In the genomic region with DNA sequence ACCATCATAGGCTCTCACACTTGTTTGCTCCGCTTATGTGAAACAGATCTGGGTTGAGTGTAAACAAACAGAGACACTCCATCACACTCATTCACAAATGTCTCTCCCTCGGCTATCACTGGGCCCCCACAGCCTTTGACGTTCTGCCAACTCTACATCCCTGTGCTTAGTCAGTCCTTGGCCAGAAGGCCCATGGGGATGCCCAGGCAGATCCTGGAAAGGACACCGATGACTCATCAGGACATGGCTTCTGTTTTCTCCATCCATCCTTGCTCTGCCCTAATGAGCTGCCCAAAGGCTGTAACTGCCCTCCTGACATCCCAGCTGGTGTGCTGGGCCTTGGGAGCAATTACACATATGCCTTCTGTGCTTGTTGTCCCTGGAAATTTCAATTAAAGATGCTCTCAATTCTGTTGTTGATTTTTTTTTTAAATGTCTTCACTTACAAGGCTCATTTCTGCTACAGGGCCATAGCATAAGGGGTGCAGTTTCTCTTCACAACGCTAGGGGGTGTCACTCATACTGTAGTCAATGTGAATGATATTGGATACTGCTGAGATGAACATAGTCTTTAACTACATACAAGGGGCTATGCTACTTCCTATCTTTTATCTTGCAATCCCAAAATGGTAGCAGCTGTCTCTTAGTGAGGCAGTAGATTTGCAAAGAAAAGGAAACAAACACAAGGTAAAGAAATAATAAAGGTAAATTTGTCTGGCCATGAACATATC, we compare ENCODE assay signal across 11 mouse cellular contexts. TPM values are rescaled to one million over a fixed set of nuclear protein-coding genes. Genes with fewer than 3 reads are reported as not detected.
A peak's percentile ranks its signal among the peaks of the same experiment; 100 is the strongest.
DNase-seq lines count a peak whose midpoint lies in the region; ATAC-seq and TF ChIP-seq lines count a peak whose summit lies in the region.
"Had no signal": no experiment of that assay in that cellular context is flagged by ENCODE, and none has a peak within 500 bp of the region (broad histone marks: within the 10 kb centered on the region; RNA-seq: fewer than 3 reads in every experiment).

No protein-coding gene starts in this region.

- ATAC-seq in neural tube, embryonic 15.5 days (ENCODE audit: low FRiP score) = no peak
- no peak for ATAC-seq in erythroblast, adult 5-6 weeks (replicated peaks; ENCODE audit: low FRiP score, poor library complexity, severe bottlenecking)

- no peaks in the 10 kb centered on the region for H3K27me3 ChIP-seq in neural tube, embryonic 15.5 days (replicated peaks)
- H3K27me3 ChIP-seq: limb, embryonic 15.5 days; stomach, embryonic 15.5 days had no signal

- no peaks in the 10 kb centered on the region for H3K4me1 ChIP-seq in neural tube, embryonic 15.5 days
- H3K4me1 ChIP-seq: limb, embryonic 15.5 days; stomach, embryonic 15.5 days had no signal

- H3K27ac ChIP-seq in gastrocnemius, adult 2 months = no peak overlapping the region
- no peak overlapping the region for H3K27ac ChIP-seq in neural tube, embryonic 15.5 days (replicated peaks)
- H3K27ac ChIP-seq: limb, embryonic 15.5 days; stomach, embryonic 15.5 days had no signal

- no peaks in the 10 kb centered on the region for H3K9me3 ChIP-seq in neural tube, embryonic 15.5 days (replicated peaks)
- H3K9me3 ChIP-seq: limb, embryonic 15.5 days; stomach, embryonic 15.5 days had no signal

- 59% methylated on average over 5 of the region's 5 CpGs for WGBS in neural tube, embryonic 15.5 days

- H3K9ac ChIP-seq in neural tube, embryonic 15.5 days (replicated peaks) = no peak overlapping the region
- H3K9ac ChIP-seq: limb, embryonic 15.5 days; stomach, embryonic 15.5 days had no signal

- DNase-seq in gastrocnemius, adult 2 months = no peak
- no peak for DNase-seq in gastrocnemius, adult 18-20 months (ENCODE audit: low spot score)
- DNase-seq in retina, adult 2 months (ENCODE audit: low read depth, low spot score) = peak; percentile 8
- DNase-seq in retina, embryonic 14.5 days (ENCODE audit: low spot score) = no peak
- peak; percentile 91 to 95 for DNase-seq in cerebellum, adult 18-20 months
- no peak for DNase-seq in urinary bladder, postnatal 36 days (ENCODE audit: low spot score in 2 of 2)

- intact Hi-C loops in gastrocnemius, adult 2 months (cut with DNase I) = no loop called here

- H3K4me2 ChIP-seq in neural tube, embryonic 15.5 days = no peak overlapping the region
- H3K4me2 ChIP-seq: limb, embryonic 15.5 days; stomach, embryonic 15.5 days had no signal

- no peaks in the 10 kb centered on the region for H3K36me3 ChIP-seq in neural tube, embryonic 15.5 days
- H3K36me3 ChIP-seq: limb, embryonic 15.5 days; stomach, embryonic 15.5 days had no signal

- H3K4me3 ChIP-seq in gastrocnemius, adult 2 months = no peak overlapping the region
- H3K4me3 ChIP-seq in neural tube, embryonic 15.5 days (replicated peaks) = no peak overlapping the region
- H3K4me3 ChIP-seq: limb, embryonic 15.5 days; stomach, embryonic 15.5 days had no signal

- 0 out of 2 replicates have a peak, but pooled peaks have one; percentile 1 for TF ChIP-seq CTCF in gastrocnemius, adult 2 months (IDR thresholded peaks at IDR 0.05)

RNA-seq across cellular contexts. Expression of a gene that starts 45.5 kb away (rescaled TPM):
- 1 to 10 TPM in 1 of 2 experiments, under 1 TPM in 1; 0.38 to 1.1 TPM for total RNA-seq in gastrocnemius, adult 2 months (2021)
- total RNA-seq in gastrocnemius, adult 18-20 months (2021) = under 1 TPM; 0.11 to 0.45 TPM
- 24.9 and 27.0 TPM in 2 replicates for polyA plus RNA-seq in neural tube, embryonic 15.5 days (2015; fragmentation: Nextera tagmentation; extraction: Ambion mirVana)
- total RNA-seq in erythroblast, adult 5-6 weeks (2015; ENCODE audit: low replicate concordance) = 2.1 and 6.3 TPM in 2 replicates
- total RNA-seq in erythroblast, adult 5-6 weeks (2017; ENCODE audit: low replicate concordance) = 4.0 and 5.9 TPM in 2 replicates
- total RNA-seq: megakaryocyte-erythroid progenitor cell, adult 5-6 weeks had no signal

RNA-seq across cellular contexts. Expression of a gene that starts 51.5 kb away (rescaled TPM):
- total RNA-seq in gastrocnemius, adult 2 months (2021) = under 1 TPM; 0.25 to 0.33 TPM
- total RNA-seq in gastrocnemius, adult 18-20 months (2021) = under 1 TPM; 0.07 to 0.25 TPM
- polyA plus RNA-seq in neural tube, embryonic 15.5 days (2015; fragmentation: Nextera tagmentation; extraction: Ambion mirVana) = 34.3 and 39.5 TPM in 2 replicates
- total RNA-seq in erythroblast, adult 5-6 weeks (2015; ENCODE audit: low replicate concordance) = not detected in 2 replicates
- not detected in 2 replicates for total RNA-seq in erythroblast, adult 5-6 weeks (2017; ENCODE audit: low replicate concordance)
- total RNA-seq: megakaryocyte-erythroid progenitor cell, adult 5-6 weeks had no signal

Comparison
In these comparisons a context has a peak if more than half of its experiments do, and no peak if none do; other contexts are left out.
1. DNase-seq: peak in retina, adult 2 months (single experiment) and cerebellum, adult 18-20 months (2 of 2); none in gastrocnemius, adult 2 months (single experiment), gastrocnemius, adult 18-20 months (single experiment), retina, embryonic 14.5 days (single experiment) and urinary bladder, postnatal 36 days (0 of 2).